Mouse (Mus musculus) T-helper 1 cell (primary cell): Measurements from ENCODE around the gene Olfr680-ps1.
"Not testable (repeated sequence)": the region's sequence is repeated elsewhere in the genome, so short reads cannot be mapped to it uniquely, and the experiment has no call there.

Source experiments
- in situ Hi-C: fragments of 300-600 bp; cut with MboI, MseI; formaldehyde crosslinking; loops from one replicate; pipeline ENCODE4 v1.15.1; 2025; ENCODE audit warnings: high pct_unique_total_duplicates

The Olfr680-ps1 gene

DNA sequence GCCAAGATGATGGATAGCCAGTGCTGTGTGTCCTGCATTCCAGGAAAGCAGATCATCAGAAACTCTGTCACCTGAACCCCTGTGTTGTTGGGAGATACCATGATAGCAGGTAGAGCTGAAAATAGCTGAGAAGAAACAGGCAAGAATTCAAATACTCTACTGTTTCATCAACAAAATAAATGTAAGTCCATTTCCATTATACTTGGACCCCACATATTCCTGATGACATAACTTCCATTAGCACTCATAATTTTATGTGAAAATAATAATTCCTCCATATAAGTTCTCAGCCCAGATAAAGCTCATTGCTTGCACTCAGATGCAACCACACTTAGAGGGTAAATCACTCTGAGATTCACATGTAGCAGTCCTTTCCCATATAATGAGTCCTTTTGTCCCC is at the start of gene Olfr680-ps1:
TSS of gene Olfr680-ps1 (minus strand) at position 101 of the 400 bp plus-strand sequence.
- in situ Hi-C loops, result not testable (repeated sequence)

DNA sequence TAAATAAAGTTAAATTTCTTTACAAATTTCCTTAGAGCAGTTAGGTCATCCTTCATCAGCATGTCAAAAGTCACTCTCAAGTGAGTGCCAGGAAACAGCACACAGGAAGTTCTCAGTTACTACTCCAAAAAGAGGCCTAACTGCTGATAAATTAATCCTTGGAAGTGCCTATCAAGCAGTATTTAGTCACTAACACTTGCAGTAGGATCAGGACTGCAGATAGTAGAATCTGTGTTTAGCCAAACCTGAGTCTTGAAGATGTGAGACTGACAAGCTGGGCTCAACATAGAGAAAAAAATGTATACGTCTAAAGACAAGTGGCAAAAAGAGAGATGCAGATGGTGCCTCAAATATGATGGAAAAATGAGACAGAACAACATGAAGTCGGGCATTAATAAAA is 48.7 kb upstream of the Olfr680-ps1 start:
- in situ Hi-C loops, result no loop called here

DNA sequence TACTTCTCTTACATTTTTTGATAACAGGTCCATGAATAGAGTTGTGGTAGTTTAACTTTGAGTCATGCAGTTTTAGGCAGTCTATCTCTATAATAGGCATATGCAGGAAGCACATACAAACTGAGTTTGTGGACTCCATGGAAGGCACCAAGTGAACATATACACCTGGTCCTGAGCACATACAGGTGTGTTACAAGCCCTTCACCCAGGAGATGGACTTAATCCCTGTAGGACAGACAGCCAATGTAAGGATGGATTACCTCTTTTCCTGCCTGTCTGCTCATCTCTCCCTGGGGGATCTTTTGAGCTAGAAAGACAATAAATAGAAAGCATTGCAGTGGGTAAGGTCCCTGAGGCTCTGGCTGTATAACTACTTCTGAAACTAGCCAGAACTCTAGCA is 23.9 kb upstream of the Olfr680-ps1 start, which contains the start of gene Olfr681:
TSS of gene Olfr681 (plus strand) at position 301 of the 400 bp plus-strand sequence.
- in situ Hi-C loops, result no loop called here

DNA sequence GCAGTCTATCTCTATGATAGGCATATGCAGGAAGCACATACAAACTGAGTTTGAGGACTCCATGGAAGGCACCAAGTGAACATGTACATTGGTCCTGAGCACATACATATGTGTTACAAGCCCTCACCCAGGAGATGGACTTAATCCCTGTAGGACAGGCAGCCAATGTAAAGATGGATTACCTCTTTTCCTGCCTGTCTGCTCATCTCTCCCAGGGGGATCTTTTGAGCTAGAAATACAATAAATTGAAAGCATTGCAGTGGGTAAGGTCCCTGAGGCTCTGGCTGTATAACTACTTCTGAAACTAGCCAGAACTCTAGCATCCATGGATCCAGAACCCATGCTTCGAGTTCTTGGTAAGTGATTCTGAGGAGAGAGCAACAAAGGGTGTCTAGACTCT is 11.7 kb downstream of the Olfr680-ps1 start, which contains the start of gene Olfr679:
TSS of gene Olfr679 (plus strand) at position 301 of the 400 bp plus-strand sequence.
- in situ Hi-C loops, result no loop called here

DNA sequence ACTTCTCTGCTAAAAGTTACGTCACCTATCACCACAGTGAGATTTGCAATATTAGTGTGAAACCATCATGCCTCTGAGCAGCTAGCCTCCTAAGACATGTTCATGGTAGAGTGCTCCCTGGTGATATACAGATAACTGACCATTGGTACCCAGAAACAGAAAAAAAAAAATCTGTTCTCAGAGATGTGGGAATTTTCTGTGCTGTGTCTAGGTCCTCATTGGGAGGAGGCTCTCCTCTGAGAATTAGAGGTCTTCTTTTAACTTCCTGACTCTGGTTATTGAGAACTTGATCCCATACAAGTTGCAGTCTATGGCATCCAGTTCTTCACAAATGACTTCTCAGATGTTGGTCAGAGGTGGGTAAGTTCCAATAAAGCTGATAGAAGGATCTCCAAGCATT is 28.4 kb downstream of the Olfr680-ps1 start, which contains the start of gene Olfr678:
TSS of gene Olfr678 (plus strand) at position 301 of the 400 bp plus-strand sequence.
- in situ Hi-C loops, result no loop called here

DNA sequence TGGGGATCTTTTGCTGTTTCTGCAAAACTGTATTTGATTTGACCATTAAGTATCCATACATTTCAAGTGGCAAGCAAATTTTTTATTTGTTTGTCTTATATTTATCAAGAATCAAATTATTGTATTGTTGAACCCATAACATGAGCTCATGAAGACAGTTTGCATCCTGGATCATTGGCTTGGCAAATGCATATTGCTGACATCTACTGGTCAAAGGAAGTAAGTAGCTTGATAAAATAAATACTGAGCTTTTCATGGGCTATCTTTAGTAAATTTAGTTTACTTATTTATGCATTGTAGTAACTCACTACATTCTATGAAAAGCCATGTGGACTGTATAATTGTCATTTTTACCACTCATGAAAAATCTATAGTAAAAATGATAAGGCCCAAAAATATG is 33.7 kb downstream of the Olfr680-ps1 start:
- in situ Hi-C loops, result no loop called here
